Mouse (Mus musculus): ENCODE measurements around the gene Clip1. TPM values are rescaled to one million over a fixed set of nuclear protein-coding genes. Genes with fewer than 3 reads are reported as not detected.
A peak's percentile ranks its signal among the peaks of the same experiment; 100 is the strongest.

The Clip1 gene
- polyA plus RNA-seq, 1 experiment from 2014 or later, result 74.3 TPM

- WGBS, result 75% methylated on average over 3 of the region's 3 CpGs
- Histone ChIP-seq H3K9me3 (ENCODE audit: control insufficient read depth, low read length) (no peaks in the 10 kb centered on the region), H3K4me2 (ENCODE audit: low read length) (no peak overlapping the region), H3K27ac (ENCODE audit: low read depth, low read length) (no peak overlapping the region), H3K4me1 (ENCODE audit: control insufficient read depth, insufficient read depth, low read depth, low read length) (peaks cover 25% of the 10 kb centered on the region), H3K4me3 (ENCODE audit: low read length) (no peak overlapping the region), H3K9ac (ENCODE audit: low read depth, low read length) (no peak overlapping the region), H3K27me3 (replicated peaks; ENCODE audit: control insufficient read depth, insufficient read depth, low read length) (no peaks in the 10 kb centered on the region), H3K36me3 (ENCODE audit: control insufficient read depth, insufficient read depth, low read length) (no peaks in the 10 kb centered on the region)
- no peak for ATAC-seq
These were observed 5.3 kb downstream of the Clip1 start for GRCm38 (mm10) chr5:123679106-123679505.

GRCm38 (mm10) chr5:123675717-123676116 lies 8.7 kb downstream of the Clip1 start:
- 85% methylated on average over 9 of the region's 9 CpGs for WGBS
- no peak overlapping the region for H3K9ac ChIP-seq (ENCODE audit: low read depth, low read length)
- H3K36me3 ChIP-seq (ENCODE audit: control insufficient read depth, insufficient read depth, low read length), result no peaks in the 10 kb centered on the region
- peaks cover 13% of the 10 kb centered on the region for H3K4me1 ChIP-seq (ENCODE audit: control insufficient read depth, insufficient read depth, low read depth, low read length)
- no peaks in the 10 kb centered on the region for H3K9me3 ChIP-seq (ENCODE audit: control insufficient read depth, low read length)
- H3K27me3 ChIP-seq (replicated peaks; ENCODE audit: control insufficient read depth, insufficient read depth, low read length), result no peaks in the 10 kb centered on the region
- no peak for ATAC-seq
- no peak overlapping the region for H3K4me3 ChIP-seq (ENCODE audit: low read length)
- H3K4me2 ChIP-seq (ENCODE audit: low read length), result no peak overlapping the region
- H3K27ac ChIP-seq (ENCODE audit: low read depth, low read length), result no peak overlapping the region

- Histone ChIP-seq H3K27ac (ENCODE audit: low read depth, low read length) (no peak overlapping the region), H3K4me1 (ENCODE audit: control insufficient read depth, insufficient read depth, low read depth, low read length) (peaks cover 13% of the 10 kb centered on the region), H3K27me3 (replicated peaks; ENCODE audit: control insufficient read depth, insufficient read depth, low read length) (no peaks in the 10 kb centered on the region), H3K4me2 (ENCODE audit: low read length) (no peak overlapping the region), H3K9ac (ENCODE audit: low read depth, low read length) (no peak overlapping the region), H3K9me3 (ENCODE audit: control insufficient read depth, low read length) (no peaks in the 10 kb centered on the region), H3K36me3 (ENCODE audit: control insufficient read depth, insufficient read depth, low read length) (no peaks in the 10 kb centered on the region), H3K4me3 (ENCODE audit: low read length) (no peak overlapping the region)
- ATAC-seq, result no peak
- WGBS, result 39% methylated on average over 3 of the region's 3 CpGs
These were observed 9.2 kb downstream of the Clip1 start for GRCm38 (mm10) chr5:123675221-123675620.

- no peak overlapping the region for H3K27ac ChIP-seq (ENCODE audit: low read depth, low read length)
- no peaks in the 10 kb centered on the region for H3K9me3 ChIP-seq (ENCODE audit: control insufficient read depth, low read length)
- H3K4me1 ChIP-seq (ENCODE audit: control insufficient read depth, insufficient read depth, low read depth, low read length), result peaks cover 8% of the 10 kb centered on the region
- no peaks in the 10 kb centered on the region for H3K36me3 ChIP-seq (ENCODE audit: control insufficient read depth, insufficient read depth, low read length)
- no peak overlapping the region for H3K4me3 ChIP-seq (ENCODE audit: low read length)
- ATAC-seq, result no peak
- no peak overlapping the region for H3K4me2 ChIP-seq (ENCODE audit: low read length)
- WGBS, result 66% methylated on average over 3 of the region's 3 CpGs
- H3K9ac ChIP-seq (ENCODE audit: low read depth, low read length), result no peak overlapping the region
- no peaks in the 10 kb centered on the region for H3K27me3 ChIP-seq (replicated peaks; ENCODE audit: control insufficient read depth, insufficient read depth, low read length)
These were observed 13.0 kb downstream of the Clip1 start for GRCm38 (mm10) chr5:123671473-123671820.

GRCm38 (mm10) chr5:123670800-123671472 lies 13.5 kb downstream of the Clip1 start:
- H3K4me2 ChIP-seq (ENCODE audit: low read length), result no peak overlapping the region
- H3K9me3 ChIP-seq (ENCODE audit: control insufficient read depth, low read length), result no peaks in the 10 kb centered on the region
- ATAC-seq, result peak; percentile 20; the same call in 1 of the 2 replicates
- 45% methylated on average over 14 of the region's 14 CpGs for WGBS
- peaks cover 8% of the 10 kb centered on the region for H3K4me1 ChIP-seq (ENCODE audit: control insufficient read depth, insufficient read depth, low read depth, low read length)
- no peaks in the 10 kb centered on the region for H3K36me3 ChIP-seq (ENCODE audit: control insufficient read depth, insufficient read depth, low read length)
- H3K27ac ChIP-seq (ENCODE audit: low read depth, low read length), result 0 out of 2 replicates have a peak overlapping the region, but pooled peaks have one; percentile 41
- H3K27me3 ChIP-seq (replicated peaks; ENCODE audit: control insufficient read depth, insufficient read depth, low read length), result no peaks in the 10 kb centered on the region
- no peak overlapping the region for H3K9ac ChIP-seq (ENCODE audit: low read depth, low read length)
- no peak overlapping the region for H3K4me3 ChIP-seq (ENCODE audit: low read length)

- WGBS, result 73% methylated on average over 9 of the region's 9 CpGs
- Histone ChIP-seq H3K4me3 (ENCODE audit: low read length) (no peak overlapping the region), H3K27me3 (replicated peaks; ENCODE audit: control insufficient read depth, insufficient read depth, low read length) (no peaks in the 10 kb centered on the region), H3K36me3 (ENCODE audit: control insufficient read depth, insufficient read depth, low read length) (no peaks in the 10 kb centered on the region), H3K27ac (ENCODE audit: low read depth, low read length) (no peak overlapping the region), H3K9me3 (ENCODE audit: control insufficient read depth, low read length) (no peaks in the 10 kb centered on the region), H3K9ac (ENCODE audit: low read depth, low read length) (no peak overlapping the region), H3K4me2 (ENCODE audit: low read length) (no peak overlapping the region), H3K4me1 (ENCODE audit: control insufficient read depth, insufficient read depth, low read depth, low read length) (peaks cover 8% of the 10 kb centered on the region)
- ATAC-seq, result no peak
These were observed 14.2 kb downstream of the Clip1 start for GRCm38 (mm10) chr5:123669991-123670799.

- Histone ChIP-seq H3K9me3 (ENCODE audit: control insufficient read depth, low read length) (no peaks in the 10 kb centered on the region), H3K4me3 (ENCODE audit: low read length) (no peak overlapping the region), H3K4me2 (ENCODE audit: low read length) (no peak overlapping the region), H3K9ac (ENCODE audit: low read depth, low read length) (no peak overlapping the region), H3K4me1 (ENCODE audit: control insufficient read depth, insufficient read depth, low read depth, low read length) (peaks cover 4% of the 10 kb centered on the region; the same call in 1 of the 2 replicates), H3K27ac (ENCODE audit: low read depth, low read length) (no peak overlapping the region), H3K36me3 (ENCODE audit: control insufficient read depth, insufficient read depth, low read length) (no peaks in the 10 kb centered on the region), H3K27me3 (replicated peaks; ENCODE audit: control insufficient read depth, insufficient read depth, low read length) (no peaks in the 10 kb centered on the region)
- 89% methylated on average over 12 of the region's 12 CpGs for WGBS
- ATAC-seq, result no peak
These were observed 16.5 kb downstream of the Clip1 start for GRCm38 (mm10) chr5:123667915-123668314.

GRCm38 (mm10) chr5:123665956-123666355 lies 18.5 kb downstream of the Clip1 start:
- Histone ChIP-seq H3K36me3 (ENCODE audit: control insufficient read depth, insufficient read depth, low read length) (no peaks in the 10 kb centered on the region), H3K27ac (ENCODE audit: low read depth, low read length) (no peak overlapping the region), H3K4me2 (ENCODE audit: low read length) (no peak overlapping the region), H3K9ac (ENCODE audit: low read depth, low read length) (no peak overlapping the region), H3K4me1 (ENCODE audit: control insufficient read depth, insufficient read depth, low read depth, low read length) (peaks cover 2% of the 10 kb centered on the region; the same call in 1 of the 2 replicates), H3K4me3 (ENCODE audit: low read length) (no peak overlapping the region), H3K9me3 (ENCODE audit: control insufficient read depth, low read length) (no peaks in the 10 kb centered on the region), H3K27me3 (replicated peaks; ENCODE audit: control insufficient read depth, insufficient read depth, low read length) (no peaks in the 10 kb centered on the region)
- 84% methylated on average over 7 of the region's 7 CpGs for WGBS
- ATAC-seq, result no peak

- WGBS, result 78% methylated on average over 7 of the region's 7 CpGs
- Histone ChIP-seq H3K4me3 (ENCODE audit: low read length) (no peak overlapping the region), H3K9me3 (ENCODE audit: control insufficient read depth, low read length) (no peaks in the 10 kb centered on the region), H3K27ac (ENCODE audit: low read depth, low read length) (no peak overlapping the region), H3K4me2 (ENCODE audit: low read length) (no peak overlapping the region), H3K27me3 (replicated peaks; ENCODE audit: control insufficient read depth, insufficient read depth, low read length) (no peaks in the 10 kb centered on the region), H3K9ac (ENCODE audit: low read depth, low read length) (no peak overlapping the region), H3K36me3 (ENCODE audit: control insufficient read depth, insufficient read depth, low read length) (no peaks in the 10 kb centered on the region), H3K4me1 (ENCODE audit: control insufficient read depth, insufficient read depth, low read depth, low read length) (no peaks in the 10 kb centered on the region)
- ATAC-seq, result no peak
These were observed 20.1 kb downstream of the Clip1 start for GRCm38 (mm10) chr5:123664329-123664728.

All from hindbrain, embryonic 16.5 days (tissue).